Mouse (Mus musculus) stomach, postnatal 0 days (tissue): ENCODE measurements around the gene Erc2.

Experiments used
- CTCF ChIP-seq: IDR thresholded peaks from 2 replicates; pipeline ENCODE4 v1.5.1; 2016; ENCODE audit warnings: antibody characterized with exemption, low read depth, mild to moderate bottlenecking, moderate library complexity
- EP300 ChIP-seq: optimal IDR thresholded peaks from 2 replicates; pipeline ENCODE3; 2016; ENCODE audit warnings: antibody characterized with exemption

- TF ChIP-seq CTCF (no peak), EP300 (no peak)
These were observed 215.4 kb downstream of the Erc2 start for GRCm38 (mm10) chr14:27837601-27838105.
